Mouse (Mus musculus) heart, embryonic 16.5 days (tissue): ENCODE data around the gene Hgfac. TPM values are rescaled to one million over a fixed set of nuclear protein-coding genes. Genes with fewer than 3 reads are reported as not detected.

Experiments used
- ATAC-seq: fragments of 200-750 bp; cut with Nextera tagmentation; replicated peaks from 2 replicates; pipeline ENCODE4 v1.8.0; 2017; ENCODE audit warnings: moderate number of reproducible peaks; ENCODE audit not compliant: insufficient read depth, low FRiP score; ENCODE audit errors: extremely low read depth
- H3K27ac ChIP-seq: fragments of 300-500 bp; sonication (generic); 2 replicates; pipeline ENCODE4 v1.5.1; 2014; ENCODE audit warnings: mild to moderate bottlenecking, low read length, control low read depth, moderate library complexity
- H3K27me3 ChIP-seq: fragments of 300-500 bp; sonication (generic); 2 replicates; pipeline ENCODE4 v1.6.1; 2014; ENCODE audit warnings: low read length, mixed read lengths; ENCODE audit not compliant: control insufficient read depth, insufficient read depth
- H3K36me3 ChIP-seq: fragments of 300-500 bp; sonication (generic); 2 replicates; pipeline ENCODE4 v1.6.1; 2014; ENCODE audit not compliant: control insufficient read depth, insufficient read depth
- H3K4me1 ChIP-seq: fragments of 300-500 bp; sonication (generic); 2 replicates; pipeline ENCODE4 v1.6.1; 2014; ENCODE audit warnings: low read length, mixed read lengths; ENCODE audit not compliant: control insufficient read depth, insufficient read depth
- H3K4me2 ChIP-seq: fragments of 300-500 bp; sonication (generic); 2 replicates; pipeline ENCODE4 v1.6.1; 2014; ENCODE audit warnings: low read depth, mild to moderate bottlenecking, control low read depth, low read length
- H3K4me3 ChIP-seq: fragments of 300-500 bp; sonication (generic); 2 replicates; pipeline ENCODE4 v1.5.1; 2014; ENCODE audit warnings: mild to moderate bottlenecking, control low read depth, low read length
- H3K9ac ChIP-seq: fragments of 300-500 bp; sonication (generic); 2 replicates; pipeline ENCODE4 v1.6.1; 2014; ENCODE audit warnings: low read length, control low read depth
- H3K9me3 ChIP-seq: fragments of 300-500 bp; sonication (generic); replicated peaks from 2 replicates; pipeline ENCODE4 v1.6.1; 2016; ENCODE audit warnings: low read length; ENCODE audit not compliant: control insufficient read depth
- WGBS: fragments of 180-500 bp; shearing (Covaris S2); extraction: QIAGEN DNeasy Blood & Tissue Kit; methylation state at CpG from one replicate; pipeline ENCODE4 v1.1.7; 2014; 5-methylcytosine and 5-hydroxymethylcytosine counted together
- polyA plus RNA-seq: library from polyadenylated mRNA; unstranded; fragments of >200 nt; fragmentation: Nextera tagmentation; extraction: Ambion mirVana; gene quantifications from 2 replicates; pipeline ENCODE4 v1.2.1, GENCODE M21; 2015

Hgfac gene
- polyA plus RNA-seq, 1 experiment from 2014 or later, result 0.88 TPM

GRCm38 (mm10) chr5:35029755-35030154 is 11.6 kb upstream of the Hgfac start:
- WGBS, result 85% methylated on average over 5 of the region's 5 CpGs
- Histone ChIP-seq H3K4me3 (no peak overlapping the region), H3K27ac (0 out of 2 replicates have a peak overlapping the region, but pooled peaks have one; percentile 22), H3K9me3 (no peaks in the 10 kb centered on the region), H3K27me3 (no peaks in the 10 kb centered on the region), H3K36me3 (peaks cover 36% of the 10 kb centered on the region), H3K4me2 (no peak overlapping the region), H3K4me1 (peaks cover 2% of the 10 kb centered on the region; the same call in 1 of the 2 replicates), H3K9ac (no peak overlapping the region)
- no peak for ATAC-seq

GRCm38 (mm10) chr5:35033068-35033467 is 8.2 kb upstream of the Hgfac start:
- H3K9ac ChIP-seq, result no peak overlapping the region
- no peaks in the 10 kb centered on the region for H3K27me3 ChIP-seq
- WGBS, result 75% methylated on average over 5 of the region's 5 CpGs
- ATAC-seq, result no peak
- no peak overlapping the region for H3K27ac ChIP-seq
- no peak overlapping the region for H3K4me2 ChIP-seq
- no peaks in the 10 kb centered on the region for H3K9me3 ChIP-seq
- H3K4me3 ChIP-seq, result no peak overlapping the region
- H3K36me3 ChIP-seq, result peaks cover 18% of the 10 kb centered on the region
- peaks cover 10% of the 10 kb centered on the region for H3K4me1 ChIP-seq

- no peak overlapping the region for H3K27ac ChIP-seq
- H3K27me3 ChIP-seq, result no peaks in the 10 kb centered on the region
- H3K4me3 ChIP-seq, result no peak overlapping the region
- WGBS, result 78% methylated on average over 1 of the region's 1 CpGs
- no peaks in the 10 kb centered on the region for H3K9me3 ChIP-seq
- H3K4me1 ChIP-seq, result peaks cover 10% of the 10 kb centered on the region
- H3K9ac ChIP-seq, result no peak overlapping the region
- ATAC-seq, result no peak
- H3K4me2 ChIP-seq, result no peak overlapping the region
- H3K36me3 ChIP-seq, result peaks cover 17% of the 10 kb centered on the region
These were observed 7.7 kb upstream of the Hgfac start for GRCm38 (mm10) chr5:35033619-35034018.

GRCm38 (mm10) chr5:35035141-35035540 is 6.2 kb upstream of the Hgfac start:
- no peak overlapping the region for H3K9ac ChIP-seq
- WGBS, result 79% methylated on average over 5 of the region's 5 CpGs
- no peaks in the 10 kb centered on the region for H3K27me3 ChIP-seq
- peak overlapping the region; percentile 84 for H3K27ac ChIP-seq
- H3K9me3 ChIP-seq, result no peaks in the 10 kb centered on the region
- no peak overlapping the region for H3K4me2 ChIP-seq
- ATAC-seq, result no peak
- H3K4me3 ChIP-seq, result no peak overlapping the region
- peaks cover 10% of the 10 kb centered on the region for H3K4me1 ChIP-seq
- H3K36me3 ChIP-seq, result peaks cover 7% of the 10 kb centered on the region; the same call in 1 of the 2 replicates

- H3K4me3 ChIP-seq, result no peak overlapping the region
- peaks cover 7% of the 10 kb centered on the region; the same call in 1 of the 2 replicates for H3K36me3 ChIP-seq
- no peaks in the 10 kb centered on the region for H3K27me3 ChIP-seq
- peak; percentile 69 for ATAC-seq
- H3K9me3 ChIP-seq, result no peaks in the 10 kb centered on the region
- H3K27ac ChIP-seq, result peak overlapping the region; percentile 84
- no peak overlapping the region for H3K4me2 ChIP-seq
- no peak overlapping the region for H3K9ac ChIP-seq
- peaks cover 10% of the 10 kb centered on the region for H3K4me1 ChIP-seq
- WGBS, result 50% methylated on average over 4 of the region's 4 CpGs
These were observed 5.5 kb upstream of the Hgfac start for GRCm38 (mm10) chr5:35035795-35036194.

DNA sequence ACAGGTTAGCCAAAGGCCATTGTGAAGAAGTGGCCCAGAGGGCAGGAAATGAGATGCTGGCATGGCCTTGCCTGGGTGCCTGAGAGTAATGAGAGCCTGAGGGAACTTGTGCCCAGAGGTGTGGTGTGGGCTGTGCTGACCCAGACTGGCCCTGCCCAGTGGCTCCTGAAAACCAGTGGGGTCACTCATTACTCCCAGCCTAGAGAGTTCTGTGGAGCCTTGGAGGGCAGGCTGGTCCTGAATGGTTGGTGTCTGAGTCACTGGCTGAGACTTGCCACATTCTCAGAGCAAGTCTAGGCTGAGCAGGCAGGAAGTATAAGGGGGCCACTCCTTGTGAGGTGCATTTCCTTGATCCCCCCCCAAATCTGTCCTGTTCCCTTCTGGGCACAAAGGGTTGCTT is 3.9 kb upstream of the Hgfac start:
- Histone ChIP-seq H3K4me3 (no peak overlapping the region), H3K4me2 (no peak overlapping the region), H3K27ac (no peak overlapping the region), H3K4me1 (peaks cover 10% of the 10 kb centered on the region), H3K36me3 (peaks cover 3% of the 10 kb centered on the region; the same call in 1 of the 2 replicates), H3K9me3 (no peaks in the 10 kb centered on the region), H3K9ac (no peak overlapping the region), H3K27me3 (no peaks in the 10 kb centered on the region)
- no peak for ATAC-seq

- Histone ChIP-seq H3K4me1 (no peaks in the 10 kb centered on the region), H3K9me3 (no peaks in the 10 kb centered on the region), H3K27ac (no peak overlapping the region), H3K9ac (no peak overlapping the region), H3K4me3 (no peak overlapping the region), H3K27me3 (no peaks in the 10 kb centered on the region), H3K36me3 (no peaks in the 10 kb centered on the region), H3K4me2 (no peak overlapping the region)
- no peak for ATAC-seq
- 57% methylated on average over 10 of the region's 10 CpGs for WGBS
These were observed 1.3 kb downstream of the Hgfac start for GRCm38 (mm10) chr5:35042431-35043109.

DNA sequence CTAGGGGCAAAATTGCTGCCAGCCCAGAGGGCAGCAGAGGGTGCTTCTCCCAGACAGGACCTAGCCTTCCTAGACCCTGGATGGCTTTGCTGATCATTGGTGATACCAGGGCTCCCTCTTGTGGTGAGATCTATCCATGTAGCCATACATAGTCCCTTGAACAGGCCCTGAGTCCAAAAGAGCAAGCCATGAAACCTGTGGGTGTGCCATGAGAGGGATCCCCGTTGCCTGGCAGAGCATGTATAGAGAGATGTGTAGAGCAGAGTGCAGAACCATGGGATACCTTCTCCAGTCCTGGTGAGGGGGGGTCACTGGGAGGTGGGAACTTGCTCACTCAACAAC is 1.8 kb downstream of the Hgfac start:
- ATAC-seq, result peak; percentile 82
- H3K9me3 ChIP-seq, result no peaks in the 10 kb centered on the region
- H3K4me1 ChIP-seq, result no peaks in the 10 kb centered on the region
- H3K27ac ChIP-seq, result no peak overlapping the region
- WGBS, result 15% methylated on average over 1 of the region's 1 CpGs
- H3K4me3 ChIP-seq, result no peak overlapping the region
- no peak overlapping the region for H3K4me2 ChIP-seq
- no peak overlapping the region for H3K9ac ChIP-seq
- no peaks in the 10 kb centered on the region for H3K36me3 ChIP-seq
- H3K27me3 ChIP-seq, result no peaks in the 10 kb centered on the region

DNA sequence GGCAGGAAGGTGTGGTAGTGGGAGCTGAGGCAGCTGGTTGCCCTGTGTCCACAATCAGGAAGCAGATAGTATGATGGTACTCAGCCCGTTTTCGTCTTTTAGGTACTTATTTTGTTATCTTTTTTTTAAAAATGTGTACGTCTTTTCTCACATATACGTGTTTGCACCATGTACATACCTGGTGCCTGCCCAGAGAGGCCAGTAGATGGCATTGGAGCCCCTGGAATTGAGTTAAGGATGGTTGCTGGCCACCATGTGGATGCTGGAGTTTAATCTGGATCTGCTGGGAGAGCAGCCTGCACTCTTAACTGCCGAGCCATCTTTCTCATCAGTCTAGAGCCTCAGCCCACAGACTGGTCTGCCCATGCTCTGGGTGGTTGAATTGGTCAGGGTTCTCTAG is 9.2 kb downstream of the Hgfac start:
- 63% methylated on average over 5 of the region's 5 CpGs for WGBS
- no peaks in the 10 kb centered on the region for H3K27me3 ChIP-seq
- H3K9me3 ChIP-seq, result no peaks in the 10 kb centered on the region
- H3K9ac ChIP-seq, result no peak overlapping the region
- H3K4me1 ChIP-seq, result peaks cover 3% of the 10 kb centered on the region; the same call in 1 of the 2 replicates
- no peaks in the 10 kb centered on the region for H3K36me3 ChIP-seq
- no peak overlapping the region for H3K4me2 ChIP-seq
- ATAC-seq, result no peak
- no peak overlapping the region for H3K27ac ChIP-seq
- H3K4me3 ChIP-seq, result no peak overlapping the region
